Mouse (Mus musculus) ES-Bruce4 (cell line): ENCODE data around the gene Mob1a. TPM values are rescaled to one million over a fixed set of nuclear protein-coding genes. Genes with fewer than 3 reads are reported as not detected.

ENCODE experiments used
- H3K27ac ChIP-seq: 2 replicates; pipeline ENCODE4 v1.5.1; 2012; ENCODE audit warnings: low read length, inconsistent platforms; ENCODE audit not compliant: insufficient read depth
- H3K27me3 ChIP-seq: 2 replicates; pipeline ENCODE4 v1.6.1; 2012; ENCODE audit warnings: mild to moderate bottlenecking, low read length, inconsistent platforms; ENCODE audit not compliant: control insufficient read depth, poor library complexity, insufficient read depth, severe bottlenecking
- H3K36me3 ChIP-seq: 2 replicates; pipeline ENCODE4 v1.6.1; 2012; ENCODE audit warnings: inconsistent platforms, mild to moderate bottlenecking, low read length, moderate library complexity; ENCODE audit not compliant: control insufficient read depth, poor library complexity, insufficient read depth, severe bottlenecking
- H3K4me1 ChIP-seq: one replicate; pipeline ENCODE4 v1.8.1; 2011; ENCODE audit warnings: low read length; ENCODE audit not compliant: control insufficient read depth, insufficient read depth
- H3K4me3 ChIP-seq: 2 replicates; pipeline ENCODE4 v1.5.1; 2011; ENCODE audit warnings: low read depth, mild to moderate bottlenecking, low read length
- H3K9ac ChIP-seq: 2 replicates; pipeline ENCODE4 v1.6.1; 2012; ENCODE audit warnings: low read depth, mild to moderate bottlenecking, inconsistent platforms; ENCODE audit not compliant: poor library complexity, severe bottlenecking
- H3K9me3 ChIP-seq: replicated peaks from 2 replicates; pipeline ENCODE4 v1.6.1; 2012; ENCODE audit warnings: mild to moderate bottlenecking, low read length, inconsistent platforms; ENCODE audit not compliant: control insufficient read depth, poor library complexity, insufficient read depth, severe bottlenecking
- CTCF ChIP-seq: IDR thresholded peaks from one replicate; pipeline ENCODE4 v1.8.1; 2011; ENCODE audit warnings: low read depth, low read length
- EP300 ChIP-seq: IDR thresholded peaks from 2 replicates; pipeline ENCODE4 v1.6.1; 2011; ENCODE audit warnings: low read depth, low read length; ENCODE audit not compliant: insufficient read depth
- POLR2A ChIP-seq: IDR thresholded peaks from one replicate; pipeline ENCODE4 v1.8.1; 2011; ENCODE audit warnings: low read length; ENCODE audit not compliant: insufficient read depth
- polyA plus RNA-seq: library from polyadenylated mRNA; stranded (reverse); fragments of >200 nt; gene quantifications from 2 replicates; pipeline ENCODE4 v1.2.4, GENCODE M21; 2011; ENCODE audit warnings: low read depth; ENCODE audit not compliant: missing spikeins, insufficient read depth, insufficient read length

The Mob1a gene
- polyA plus RNA-seq, 1 experiment = 62.1 TPM

- peaks cover 21% of the 10 kb centered on the region for H3K36me3 ChIP-seq
- H3K4me1 ChIP-seq = no peaks in the 10 kb centered on the region
- H3K27ac ChIP-seq = no peak overlapping the region
- peak overlapping the region; percentile 26 for H3K4me3 ChIP-seq
- H3K27me3 ChIP-seq = no peaks in the 10 kb centered on the region
- H3K9ac ChIP-seq = peak overlapping the region; percentile 82
- TF ChIP-seq EP300 (no peak), POLR2A (no peak), CTCF (no peak)
- H3K9me3 ChIP-seq = no peaks in the 10 kb centered on the region
These were observed 9.8 kb upstream of the Mob1a start for GRCm38 (mm10) chr6:83316022-83316421.

GRCm38 (mm10) chr6:83317108-83317741 is 8.6 kb upstream of the Mob1a start:
- H3K9ac ChIP-seq = peak overlapping the region; percentile 82
- peak overlapping the region; percentile 82 for H3K4me3 ChIP-seq
- TF ChIP-seq POLR2A (peak; percentile 36), EP300 (no peak), CTCF (peak; percentile 20)
- H3K36me3 ChIP-seq = peaks cover 9% of the 10 kb centered on the region
- no peaks in the 10 kb centered on the region for H3K4me1 ChIP-seq
- H3K9me3 ChIP-seq = no peaks in the 10 kb centered on the region
- no peak overlapping the region for H3K27ac ChIP-seq
- H3K27me3 ChIP-seq = no peaks in the 10 kb centered on the region

GRCm38 (mm10) chr6:83321927-83322326 is 3.9 kb upstream of the Mob1a start:
- Histone ChIP-seq H3K36me3 (no peaks in the 10 kb centered on the region), H3K9me3 (no peaks in the 10 kb centered on the region), H3K27ac (no peak overlapping the region), H3K27me3 (no peaks in the 10 kb centered on the region), H3K4me3 (no peak overlapping the region), H3K4me1 (no peaks in the 10 kb centered on the region), H3K9ac (no peak overlapping the region)
- TF ChIP-seq EP300 = no peak
- TF ChIP-seq CTCF = no peak
- no peak for TF ChIP-seq POLR2A

- H3K27ac ChIP-seq = no peak overlapping the region
- no peak overlapping the region for H3K9ac ChIP-seq
- H3K27me3 ChIP-seq = no peaks in the 10 kb centered on the region
- TF ChIP-seq CTCF = no peak
- no peak for TF ChIP-seq POLR2A
- TF ChIP-seq EP300 = no peak
- H3K36me3 ChIP-seq = no peaks in the 10 kb centered on the region
- H3K4me3 ChIP-seq = no peak overlapping the region
- no peaks in the 10 kb centered on the region for H3K4me1 ChIP-seq
- H3K9me3 ChIP-seq = no peaks in the 10 kb centered on the region
These were observed 3.0 kb upstream of the Mob1a start for GRCm38 (mm10) chr6:83322794-83323193.

- Histone ChIP-seq H3K27me3 (no peaks in the 10 kb centered on the region), H3K36me3 (no peaks in the 10 kb centered on the region; the same call in 1 of the 2 replicates), H3K4me3 (no peak overlapping the region), H3K9ac (no peak overlapping the region), H3K27ac (no peak overlapping the region), H3K9me3 (no peaks in the 10 kb centered on the region), H3K4me1 (no peaks in the 10 kb centered on the region)
- TF ChIP-seq POLR2A (no peak), CTCF (no peak), EP300 (no peak)
These were observed 2.0 kb upstream of the Mob1a start for GRCm38 (mm10) chr6:83323652-83324419.

- Histone ChIP-seq H3K9ac (peak overlapping the region; percentile 93), H3K4me3 (peak overlapping the region; percentile 100), H3K36me3 (peaks cover 20% of the 10 kb centered on the region), H3K9me3 (no peaks in the 10 kb centered on the region), H3K4me1 (no peaks in the 10 kb centered on the region), H3K27me3 (no peaks in the 10 kb centered on the region), H3K27ac (peak overlapping the region; percentile 32; the same call in 1 of the 2 replicates)
- TF ChIP-seq EP300 = no peak
These were observed 549 bp downstream of the Mob1a start for GRCm38 (mm10) chr6:83326394-83326736.
